Mouse (Mus musculus) bone marrow macrophage, adult 2 months (primary cell): Measurements from ENCODE around the gene Mill2.

ENCODE experiments used
- CTCF ChIP-seq: IDR thresholded peaks from 2 replicates; pipeline ENCODE4 v1.5.1; 2012; ENCODE audit warnings: low read depth, mild to moderate bottlenecking, low read length, moderate library complexity
- POLR2A ChIP-seq: IDR thresholded peaks from 2 replicates; pipeline ENCODE4 v1.6.1; 2012; ENCODE audit warnings: mild to moderate bottlenecking, low read depth, low read length, borderline replicate concordance

GRCm38 (mm10) chr7:18839865-18840264, at the start of gene Mill2:
- no peak for TF ChIP-seq POLR2A
- TF ChIP-seq CTCF: no peak
